Mouse (Mus musculus) thymus, adult 2 months (tissue): ENCODE data around the gene Slmap.

Source experiments
- CTCF ChIP-seq: fragments of 200-500 bp; IDR thresholded peaks from 2 replicates; pipeline ENCODE4 v1.5.1; 2012; ENCODE audit warnings: mild to moderate bottlenecking, control low read depth, low read length, moderate library complexity, borderline replicate concordance; ENCODE audit not compliant: control insufficient read depth, poor library complexity, insufficient read depth; ENCODE audit errors: extremely low read depth
- POLR2A ChIP-seq: fragments of 200-500 bp; IDR thresholded peaks from 2 replicates; pipeline ENCODE4 v1.6.1; 2012; ENCODE audit warnings: mild to moderate bottlenecking, low read length, control low read depth, moderate library complexity; ENCODE audit not compliant: control insufficient read depth, poor library complexity, insufficient read depth; ENCODE audit errors: extremely low read depth

DNA sequence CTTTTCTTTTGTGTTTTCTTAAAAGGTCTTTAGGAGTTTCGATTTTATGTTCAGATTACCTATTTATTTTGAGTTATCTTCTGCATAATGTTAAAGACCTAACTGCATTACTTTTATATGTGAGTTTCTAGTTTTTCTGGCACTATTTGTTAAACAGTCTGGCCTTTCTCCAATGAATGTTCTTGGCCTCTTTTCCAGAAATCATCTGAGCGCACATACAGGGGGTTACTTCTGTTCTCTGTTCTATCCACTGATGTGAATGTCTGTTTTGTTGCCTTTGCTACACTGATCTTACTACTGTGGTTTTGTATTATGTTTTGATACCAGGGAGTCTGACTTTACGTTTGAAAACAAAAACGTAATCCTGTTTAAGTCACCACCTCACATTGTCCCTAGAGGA is 35.1 kb upstream of the Slmap start:
- no peak for TF ChIP-seq CTCF
- no peak for TF ChIP-seq POLR2A
